Mouse (Mus musculus): Measurements from ENCODE around the gene Cdh13.

GRCm38 (mm10) chr8:118961877-118962545 is 678.5 kb downstream of the Cdh13 start:
- TF ChIP-seq POLR2A (IDR thresholded peaks at IDR 0.05; ENCODE audit: insufficient read depth, low read depth, low read length) = no peak
- no peak for TF ChIP-seq CTCF (IDR thresholded peaks at IDR 0.05)

Measured in heart, adult 2 months (tissue).